Mouse (Mus musculus): ENCODE measurements around the gene Ascc1.

GRCm38 (mm10) chr10:59972999-59973398 lies 29.6 kb upstream of the Ascc1 start:
- TF ChIP-seq CTCF (IDR thresholded peaks at IDR 0.05; ENCODE audit: low read depth) (no peak), EP300 (IDR thresholded peaks at IDR 0.05; ENCODE audit: low read depth) (no peak)

Measured in liver, embryonic 14.5 days (tissue).